Mouse (Mus musculus) MEL (cell line): Measurements from ENCODE around the gene Hmgb2. TPM values are rescaled to one million over a fixed set of nuclear protein-coding genes. Genes with fewer than 3 reads are reported as not detected.

Experiments used
- DNase-seq: peaks from one replicate; pipeline ENCODE4 v3.0.0; 2011; ENCODE audit warnings: low read depth, low spot score
- H3K27ac ChIP-seq: 2 replicates; pipeline ENCODE4 v1.5.1; 2012; ENCODE audit warnings: low read depth, mild to moderate bottlenecking, control low read depth, low read length, moderate library complexity; ENCODE audit not compliant: control insufficient read depth
- H3K27me3 ChIP-seq, 2 experiments: fragments of 150-350 bp in 1 of 2; sonication (generic) in 1 of 2; 2 replicates each; pipeline ENCODE4 v1.6.1; 2012; ENCODE audit warnings: low read length in 2 of 2, mild to moderate bottlenecking in 2 of 2, improper control_type of control experiment in 1 of 2, moderate library complexity in 1 of 2; ENCODE audit not compliant: insufficient read depth in 2 of 2, control insufficient read depth in 1 of 2
- H3K36me3 ChIP-seq, 2 experiments: 2 replicates each; pipeline ENCODE4 v1.6.1; 2012 to 2014; ENCODE audit warnings: low read length in 2 of 2, improper control_type of control experiment in 1 of 2, inconsistent platforms in 1 of 2, mild to moderate bottlenecking in 1 of 2; ENCODE audit not compliant: insufficient read depth in 2 of 2, control insufficient read depth in 1 of 2
- H3K4me1 ChIP-seq, 2 experiments: fragments of 150-350 bp in 1 of 2; sonication (generic) in 1 of 2; 2 replicates each; pipeline ENCODE4 v1.6.1; 2012; ENCODE audit warnings: low read length in 2 of 2, improper control_type of control experiment in 1 of 2, mild to moderate bottlenecking in 1 of 2; ENCODE audit not compliant: insufficient read depth in 2 of 2, control insufficient read depth in 1 of 2
- H3K4me3 ChIP-seq, 2 experiments: fragments of 150-350 bp in 1 of 2; sonication (generic) in 1 of 2; 2 replicates each; pipeline ENCODE4 v1.5.1; 2012; ENCODE audit warnings: low read depth in 2 of 2, low read length in 2 of 2, mild to moderate bottlenecking in 2 of 2, moderate library complexity in 2 of 2, control low read depth in 1 of 2, improper control_type of control experiment in 1 of 2; ENCODE audit not compliant: control insufficient read depth in 1 of 2, insufficient read depth in 1 of 2
- H3K79me2 ChIP-seq: 2 replicates; pipeline ENCODE4 v1.6.1; 2012; ENCODE audit warnings: mild to moderate bottlenecking, low read length, moderate library complexity; ENCODE audit not compliant: control insufficient read depth, poor library complexity, insufficient read depth
- H3K9ac ChIP-seq: 2 replicates; pipeline ENCODE4 v1.6.1; 2012; ENCODE audit warnings: low read depth, mild to moderate bottlenecking, control low read depth, low read length, moderate library complexity; ENCODE audit not compliant: control insufficient read depth, poor library complexity, severe bottlenecking
- H3K9me3 ChIP-seq: fragments of 150-350 bp; sonication (generic); replicated peaks from 2 replicates; pipeline ENCODE4 v1.6.1; 2012; ENCODE audit warnings: mild to moderate bottlenecking, low read length, improper control_type of control experiment, moderate library complexity; ENCODE audit not compliant: insufficient read depth
- CTCF ChIP-seq, 3 experiments: IDR thresholded peaks in 2 of 3; conservative IDR thresholded peaks in 1 of 3; 2 replicates each; pipeline ENCODE4 v1.5.1; 2011 to 2012; ENCODE audit warnings: low read length in 3 of 3, low read depth in 2 of 3, mild to moderate bottlenecking in 2 of 3, improper control_type of control experiment in 1 of 3, inconsistent platforms in 1 of 3, mixed read lengths in 1 of 3, moderate library complexity in 1 of 3; ENCODE audit not compliant: control insufficient read depth in 1 of 3, insufficient read depth in 1 of 3, poor library complexity in 1 of 3, severe bottlenecking in 1 of 3
- ELF1 ChIP-seq: IDR thresholded peaks from 2 replicates; pipeline ENCODE4 v1.6.1; 2014; ENCODE audit warnings: low read depth, mild to moderate bottlenecking, inconsistent platforms, low read length, improper control_type of control experiment, moderate library complexity
- EP300 ChIP-seq, 2 experiments: IDR thresholded peaks; 2 replicates each; pipeline ENCODE4 v1.6.1; 2011; ENCODE audit warnings: improper control_type of control experiment in 2 of 2, low read length in 2 of 2, low read depth in 1 of 2, mild to moderate bottlenecking in 1 of 2
- GATA1 ChIP-seq: IDR thresholded peaks from 2 replicates; pipeline ENCODE4 v1.6.1; 2011; ENCODE audit warnings: low read depth, low read length, improper control_type of control experiment
- HCFC1 ChIP-seq: IDR thresholded peaks from 2 replicates; pipeline ENCODE4 v1.6.1; 2012; ENCODE audit warnings: low read depth, mild to moderate bottlenecking, inconsistent platforms, low read length, improper control_type of control experiment, moderate library complexity
- KAT2A ChIP-seq: conservative IDR thresholded peaks from 2 replicates; pipeline ENCODE4 v1.6.1; 2012; ENCODE audit warnings: low read depth, low read length, improper control_type of control experiment, inconsistent platforms
- MAFK ChIP-seq: IDR thresholded peaks from 2 replicates; pipeline ENCODE4 v1.6.1; 2011; ENCODE audit warnings: low read depth, mild to moderate bottlenecking, low read length, improper control_type of control experiment, borderline replicate concordance
- MAZ ChIP-seq: IDR thresholded peaks from 2 replicates; pipeline ENCODE4 v1.6.1; 2012; ENCODE audit warnings: low read depth, mild to moderate bottlenecking, inconsistent platforms, low read length, improper control_type of control experiment
- MEF2A ChIP-seq: IDR thresholded peaks from 2 replicates; pipeline ENCODE4 v1.6.1; 2014; ENCODE audit warnings: low read depth, mild to moderate bottlenecking, inconsistent platforms, low read length, improper control_type of control experiment; ENCODE audit not compliant: poor library complexity, insufficient replicate concordance, severe bottlenecking; ENCODE audit errors: extremely low read depth
- MXI1 ChIP-seq: IDR thresholded peaks from 2 replicates; pipeline ENCODE4 v1.6.1; 2011; ENCODE audit warnings: mild to moderate bottlenecking, low read depth, low read length, improper control_type of control experiment
- NELFE ChIP-seq: IDR thresholded peaks from 2 replicates; pipeline ENCODE4 v1.6.1; 2011; ENCODE audit warnings: low read depth, low read length, improper control_type of control experiment
- NRF1 ChIP-seq: IDR thresholded peaks from 2 replicates; pipeline ENCODE4 v1.6.1; 2014; ENCODE audit warnings: low read depth, mild to moderate bottlenecking, inconsistent platforms, low read length, improper control_type of control experiment, moderate library complexity; ENCODE audit not compliant: poor library complexity, insufficient read depth, severe bottlenecking
- RAD21 ChIP-seq: IDR thresholded peaks from 2 replicates; pipeline ENCODE4 v1.6.1; 2011; ENCODE audit warnings: mild to moderate bottlenecking, low read depth, low read length, improper control_type of control experiment
- RCOR1 ChIP-seq: IDR thresholded peaks from 2 replicates; pipeline ENCODE4 v1.6.1; 2012; ENCODE audit warnings: low read depth, mild to moderate bottlenecking, inconsistent platforms, low read length, improper control_type of control experiment
- SMC3 ChIP-seq: IDR thresholded peaks from 2 replicates; pipeline ENCODE4 v1.6.1; 2011; ENCODE audit warnings: low read depth, low read length, improper control_type of control experiment
- TAL1 ChIP-seq: IDR thresholded peaks from 2 replicates; pipeline ENCODE4 v1.6.1; 2012; ENCODE audit warnings: mild to moderate bottlenecking, inconsistent platforms, low read length, moderate library complexity, mixed read lengths
- USF1 ChIP-seq: IDR thresholded peaks from 2 replicates; pipeline ENCODE4 v1.6.1; 2014; ENCODE audit warnings: low read depth, mild to moderate bottlenecking, inconsistent platforms, low read length, improper control_type of control experiment, moderate library complexity
- USF2 ChIP-seq, 2 experiments: IDR thresholded peaks; 2 replicates each; pipeline ENCODE4 v1.6.1; 2011 to 2012; ENCODE audit warnings: improper control_type of control experiment in 2 of 2, low read length in 2 of 2, borderline replicate concordance in 1 of 2, inconsistent platforms in 1 of 2, low read depth in 1 of 2, mild to moderate bottlenecking in 1 of 2; ENCODE audit not compliant: insufficient read depth in 1 of 2
- ZC3H11A ChIP-seq: IDR thresholded peaks from 2 replicates; pipeline ENCODE4 v1.6.1; 2012; ENCODE audit warnings: low read depth, mild to moderate bottlenecking, inconsistent platforms, low read length, improper control_type of control experiment
- ZNF384 ChIP-seq: IDR thresholded peaks from 2 replicates; pipeline ENCODE4 v1.6.1; 2012; ENCODE audit warnings: low read depth, mild to moderate bottlenecking, inconsistent platforms, low read length, improper control_type of control experiment
- polyA plus RNA-seq, 2 experiments: library from polyadenylated mRNA; stranded (reverse) in 1 of 2; unstranded in 1 of 2; fragments of >175 nt in 1 of 2; fragments of >200 nt in 1 of 2; gene quantifications; 2 replicates each; pipeline versions ENCODE4 v1.2.1 to v1.2.4; 2012; ENCODE audit warnings: low replicate concordance in 2 of 2, low read depth in 1 of 2; ENCODE audit not compliant: insufficient read length in 2 of 2, insufficient read depth in 1 of 2, missing spikeins in 1 of 2
- total RNA-seq: library from RNA; depleted of rRNA; stranded (reverse); fragments of 300-350 nt; gene quantifications from 2 replicates; pipeline ENCODE4 v1.2.3, GENCODE M21; 2012

The Hmgb2 gene
- total and polyA plus RNA-seq, 3 experiments = 126 to 399 (median 220) TPM

DNA sequence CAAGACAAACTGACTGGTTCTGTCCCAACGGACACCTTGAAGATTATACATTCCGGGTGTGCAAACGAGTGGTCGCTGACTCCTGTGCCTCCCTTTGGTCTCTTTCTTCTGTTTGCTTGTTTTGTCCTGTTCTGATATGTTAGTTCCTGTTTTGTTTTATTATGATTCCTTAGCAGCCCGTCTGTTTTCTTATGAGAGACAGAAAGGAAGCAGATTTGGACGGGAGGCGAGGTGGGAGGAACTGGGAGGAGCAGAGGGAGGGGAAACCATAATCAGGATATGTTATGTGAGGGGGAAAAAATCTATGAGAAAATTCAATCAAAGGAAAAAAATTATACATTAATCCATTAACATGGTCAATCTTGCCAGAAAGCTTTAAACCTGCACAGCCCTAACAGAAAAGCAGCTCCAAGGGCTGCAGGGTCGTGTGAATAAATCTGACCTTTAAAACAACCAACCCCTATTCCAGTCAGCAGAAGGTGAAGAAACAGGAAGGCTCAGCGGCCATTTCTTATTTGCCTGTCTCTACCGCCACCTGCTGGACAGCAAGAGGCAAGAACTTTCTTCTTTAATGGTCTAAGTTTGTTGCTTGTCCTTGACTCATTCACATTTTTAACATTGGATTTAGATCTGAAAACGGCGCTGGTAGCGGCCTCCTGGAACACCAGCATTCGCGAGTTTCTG is 19.1 kb downstream of the Hmgb2 start (continued):
- TF ChIP-seq USF2 (IDR thresholded peaks at IDR 0.05; ENCODE audit: borderline replicate concordance in 1 of 2, insufficient read depth in 1 of 2, low read depth in 1 of 2, low read length in 2 of 2) (no peak), MXI1 (no peak; the same call in 1 of the 2 replicates), MEF2A (no peak), NRF1 (no peak), NELFE (no peak), HCFC1 (peak; percentile 51; the same call in 1 of the 2 replicates), GATA1 (no peak), SMC3 (peak; percentile 98), MAFK (no peak), USF1 (no peak)

DNA sequence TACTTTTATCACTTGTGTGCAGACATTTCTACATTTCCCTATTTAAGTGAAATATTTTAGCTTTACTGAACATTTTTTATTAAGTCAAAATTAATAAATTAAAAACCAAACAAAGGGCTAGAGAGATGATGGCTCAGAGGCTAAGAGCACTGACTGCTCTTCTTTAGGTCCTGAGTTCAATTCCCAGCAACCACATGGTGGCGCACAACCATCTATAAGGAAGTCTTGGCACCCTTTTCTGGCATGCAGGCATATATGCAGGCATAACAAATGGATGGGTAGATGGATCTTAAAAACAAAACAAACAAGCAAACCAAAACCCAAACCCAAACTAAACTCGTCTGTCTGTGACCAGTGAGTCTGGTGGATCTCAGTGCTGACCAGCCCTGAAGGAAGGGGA is 20.5 kb downstream of the Hmgb2 start:
- DNase-seq = peak; percentile 54
- Histone ChIP-seq H3K36me3 (peaks cover 0 to 2% of the 10 kb centered on the region in 2 experiments; a peak in 2 of 4 replicates), H3K4me1 (peaks cover 0 to 8% of the 10 kb centered on the region in 2 experiments; a peak in 2 of 4 replicates), H3K79me2 (no peaks in the 10 kb centered on the region), H3K27ac (no peak overlapping the region), H3K9me3 (no peaks in the 10 kb centered on the region), H3K9ac (no peak overlapping the region), H3K4me3 (no peak overlapping the region), H3K27me3 (no peaks in the 10 kb centered on the region)
- TF ChIP-seq MAZ (no peak), ELF1 (0 out of 2 replicates have a peak, but pooled peaks have one; percentile 27), USF2 (IDR thresholded peaks at IDR 0.05; ENCODE audit: borderline replicate concordance in 1 of 2, insufficient read depth in 1 of 2, low read depth in 1 of 2, low read length in 2 of 2) (no peak), RAD21 (peak; percentile 66), USF1 (no peak), KAT2A (no peak), SMC3 (peak; percentile 80), ZNF384 (no peak), ZC3H11A (peak; percentile 47), EP300 (IDR thresholded peaks at IDR 0.05; ENCODE audit: low read depth in 1 of 2, low read length in 2 of 2) (no peak), MEF2A (no peak), TAL1 (no peak), RCOR1 (no peak), CTCF (IDR thresholded peaks at IDR 0.05 in 2 of 3, conservative IDR thresholded peaks at IDR 0.05 in 1 of 3; ENCODE audit: control insufficient read depth in 1 of 3, insufficient read depth in 1 of 3, low read depth in 2 of 3, low read length in 3 of 3, poor library complexity in 1 of 3, severe bottlenecking in 1 of 3) (peak; percentile 35 to 70 (median 49))
